Mouse (Mus musculus) right cerebral cortex, postnatal 25 days (tissue): ENCODE measurements around the gene Cnih4.

Experiments used
- DNase-seq: peaks from one replicate; pipeline ENCODE4 v3.0.0; 2022

The Cnih4 gene

DNA sequence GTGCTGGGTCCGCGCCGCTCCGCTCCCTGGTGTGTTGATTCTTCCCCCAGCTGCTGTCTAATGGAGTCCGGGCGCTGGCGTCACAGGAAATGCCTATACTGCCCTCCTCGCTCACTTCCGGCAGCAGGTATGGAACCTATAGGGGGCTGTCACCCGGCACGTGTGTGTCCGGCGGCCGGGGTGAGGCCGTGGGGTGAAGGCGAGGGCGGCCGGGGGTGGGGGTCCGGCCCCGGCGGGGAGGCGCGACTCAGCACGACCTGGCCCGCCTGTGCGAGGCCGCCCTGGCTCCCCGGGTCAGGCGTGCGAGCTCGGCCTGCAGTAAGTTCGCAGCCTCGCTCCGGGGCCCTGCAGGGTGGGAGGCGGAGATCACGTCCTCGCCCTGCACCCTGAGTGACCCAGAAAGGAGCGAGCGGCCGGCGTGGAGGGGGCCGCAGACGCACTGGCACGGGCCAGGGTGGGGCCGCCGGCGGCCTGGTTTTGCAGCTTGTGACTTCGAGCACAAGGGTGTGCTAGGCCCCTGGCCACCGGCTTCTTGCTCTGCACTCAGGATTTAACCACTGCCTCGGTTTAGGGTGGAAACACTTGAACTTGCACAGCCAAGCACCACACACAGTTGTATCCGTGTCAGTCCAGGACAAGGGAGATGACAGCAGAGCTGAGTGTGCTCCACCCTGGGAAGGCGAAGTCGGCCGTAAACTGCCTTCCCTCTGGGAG lies 67.6 kb downstream of the Cnih4 start, which contains the start of gene Wdr26:
Gene Wdr26, minus strand, starts transcription at position 82 of the 714 bp plus-strand sequence.
- peak; percentile 87 for DNase-seq

DNA sequence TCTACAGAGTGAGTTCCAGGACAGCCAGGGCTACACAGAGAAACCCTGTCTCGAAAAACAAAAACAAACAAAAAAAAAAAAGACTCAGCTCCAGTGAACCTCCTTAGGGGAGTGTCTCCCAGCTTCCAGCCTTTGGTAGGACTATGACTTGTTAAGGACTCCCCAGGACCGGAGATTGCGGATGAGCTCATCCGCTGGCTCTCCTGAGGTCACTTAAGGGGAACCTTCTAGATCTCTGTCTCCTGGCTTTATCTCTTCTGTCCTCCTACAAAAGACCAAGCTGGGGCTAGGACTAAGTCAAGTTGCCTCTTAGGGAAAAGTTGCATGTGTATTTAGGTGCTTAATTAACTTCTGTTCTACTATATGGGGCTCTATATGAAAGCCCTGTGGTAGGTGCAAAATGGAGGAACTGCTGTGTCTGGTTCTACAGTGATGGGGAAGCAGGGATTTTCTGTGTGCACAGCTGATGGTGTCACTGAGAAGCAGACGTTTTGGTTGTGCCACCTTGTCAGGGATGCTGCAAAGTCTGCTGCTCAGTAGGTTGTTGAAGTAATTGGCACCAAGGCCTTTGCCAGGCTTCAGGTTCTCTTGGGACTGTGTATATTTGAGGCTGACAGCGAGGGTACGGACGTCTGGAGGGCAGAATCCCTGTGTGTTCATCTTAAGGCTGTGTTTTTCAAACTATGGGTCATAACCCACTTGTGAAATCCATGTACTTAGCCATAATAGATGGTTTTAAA lies 70.0 kb downstream of the Cnih4 start:
- DNase-seq: no peak

DNA sequence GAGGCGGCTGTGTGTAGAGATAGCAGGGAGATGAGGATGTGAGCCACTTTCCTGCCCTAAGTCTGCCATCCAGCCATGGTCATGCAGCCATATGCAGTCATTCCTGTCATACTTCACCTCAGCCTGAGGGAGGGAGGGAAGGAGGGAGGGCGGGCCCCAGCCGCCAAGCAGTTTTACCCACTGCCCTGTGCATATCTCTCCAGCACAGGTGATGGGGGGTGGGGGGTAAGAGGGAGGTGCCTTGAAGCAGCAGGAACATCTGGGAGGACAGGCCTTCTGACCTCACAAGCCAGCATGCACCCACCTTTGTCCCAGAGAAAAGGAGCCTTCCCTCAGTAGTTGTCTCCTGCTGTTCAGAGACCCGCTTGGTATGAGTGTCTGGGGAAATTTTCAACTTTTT lies 71.8 kb downstream of the Cnih4 start:
- DNase-seq: no peak
